Mouse (Mus musculus): ENCODE results near the gene Arvcf. TPM values are rescaled to one million over a fixed set of nuclear protein-coding genes. Genes with fewer than 3 reads are reported as not detected.

Gene Arvcf
- polyA plus RNA-seq, 1 experiment from 2014 or later: 85.2 TPM

GRCm38 (mm10) chr16:18341605-18342004 is 6.4 kb upstream of the Arvcf start:
- Histone ChIP-seq H3K27me3 (no peaks in the 10 kb centered on the region), H3K4me1 (replicated peaks) (peaks cover 58% of the 10 kb centered on the region), H3K36me3 (peaks cover 19% of the 10 kb centered on the region), H3K4me3 (no peak overlapping the region), H3K9me3 (no peaks in the 10 kb centered on the region), H3K9ac (no peak overlapping the region), H3K27ac (replicated peaks) (no peak overlapping the region), H3K4me2 (no peak overlapping the region)
- WGBS: 92% methylated on average over 8 of the region's 8 CpGs
- ATAC-seq (ENCODE audit: low read depth): no peak

DNA sequence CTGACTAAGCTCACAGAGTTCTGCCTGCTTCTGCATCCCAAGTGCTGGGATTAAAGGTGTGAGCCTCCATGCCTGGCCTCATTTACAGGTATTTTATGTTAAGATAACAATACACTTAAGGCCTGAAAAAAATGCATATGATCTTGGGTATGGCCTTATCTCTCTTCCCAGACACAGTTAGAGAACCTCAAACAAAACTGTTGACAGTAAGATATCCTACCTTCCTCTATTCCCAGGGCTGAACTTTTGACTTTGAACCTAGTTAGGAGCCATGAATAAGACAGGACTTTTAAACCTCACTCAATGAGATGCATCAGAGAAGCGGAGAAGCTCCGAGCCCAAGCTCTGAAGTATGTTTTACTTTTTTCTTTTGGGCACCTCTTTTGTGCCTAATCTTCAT is 5.9 kb upstream of the Arvcf start:
- no peak for ATAC-seq (ENCODE audit: low read depth)
- 88% methylated on average over 2 of the region's 2 CpGs for WGBS

GRCm38 (mm10) chr16:18342650-18343570 is 5.1 kb upstream of the Arvcf start:
- Histone ChIP-seq H3K27ac (replicated peaks) (peak overlapping the region; percentile 52), H3K4me3 (peak overlapping the region; percentile 64), H3K9ac (peak overlapping the region; percentile 75), H3K9me3 (no peaks in the 10 kb centered on the region), H3K27me3 (no peaks in the 10 kb centered on the region), H3K4me2 (peak overlapping the region; percentile 76), H3K36me3 (peaks cover 7% of the 10 kb centered on the region), H3K4me1 (replicated peaks) (peaks cover 68% of the 10 kb centered on the region)
- no peak; the same call in 1 of the 2 replicates for ATAC-seq (ENCODE audit: low read depth)
- 41% methylated on average over 9 of the region's 9 CpGs for WGBS

More for the DNA sequence above, 5.9 kb upstream of the Arvcf start:
- H3K27me3 ChIP-seq: no peaks in the 10 kb centered on the region
- no peak overlapping the region for H3K4me3 ChIP-seq
- no peak overlapping the region for H3K9ac ChIP-seq
- peaks cover 61% of the 10 kb centered on the region for H3K4me1 ChIP-seq (replicated peaks)
- no peak overlapping the region for H3K27ac ChIP-seq (replicated peaks)
- no peaks in the 10 kb centered on the region for H3K9me3 ChIP-seq
- H3K4me2 ChIP-seq: peak overlapping the region; percentile 76
- H3K36me3 ChIP-seq: peaks cover 15% of the 10 kb centered on the region

- H3K27me3 ChIP-seq: no peaks in the 10 kb centered on the region
- H3K9me3 ChIP-seq: no peaks in the 10 kb centered on the region
- no peaks in the 10 kb centered on the region for H3K36me3 ChIP-seq
- H3K4me3 ChIP-seq: peak overlapping the region; percentile 64
- peak overlapping the region; percentile 86 for H3K27ac ChIP-seq (replicated peaks)
- peak overlapping the region; percentile 75 for H3K9ac ChIP-seq
- peak; percentile 90 for ATAC-seq (ENCODE audit: low read depth)
- H3K4me1 ChIP-seq (replicated peaks): peaks cover 69% of the 10 kb centered on the region
- peak overlapping the region; percentile 76 for H3K4me2 ChIP-seq
- under 1% methylated on average over 38 of the region's 38 CpGs for WGBS
These were observed 4.2 kb upstream of the Arvcf start for GRCm38 (mm10) chr16:18343778-18344177.

- Histone ChIP-seq H3K27ac (replicated peaks) (no peak overlapping the region; the same call in 1 of the 2 replicates), H3K9ac (no peak overlapping the region), H3K4me2 (no peak overlapping the region), H3K9me3 (no peaks in the 10 kb centered on the region), H3K36me3 (no peaks in the 10 kb centered on the region), H3K4me1 (replicated peaks) (peaks cover 75% of the 10 kb centered on the region), H3K4me3 (no peak overlapping the region), H3K27me3 (no peaks in the 10 kb centered on the region)
- peak; percentile 4; the same call in 1 of the 2 replicates for ATAC-seq (ENCODE audit: low read depth)
- WGBS: 6% methylated on average over 3 of the region's 3 CpGs
These were observed 2.7 kb upstream of the Arvcf start for GRCm38 (mm10) chr16:18345243-18345642.

DNA sequence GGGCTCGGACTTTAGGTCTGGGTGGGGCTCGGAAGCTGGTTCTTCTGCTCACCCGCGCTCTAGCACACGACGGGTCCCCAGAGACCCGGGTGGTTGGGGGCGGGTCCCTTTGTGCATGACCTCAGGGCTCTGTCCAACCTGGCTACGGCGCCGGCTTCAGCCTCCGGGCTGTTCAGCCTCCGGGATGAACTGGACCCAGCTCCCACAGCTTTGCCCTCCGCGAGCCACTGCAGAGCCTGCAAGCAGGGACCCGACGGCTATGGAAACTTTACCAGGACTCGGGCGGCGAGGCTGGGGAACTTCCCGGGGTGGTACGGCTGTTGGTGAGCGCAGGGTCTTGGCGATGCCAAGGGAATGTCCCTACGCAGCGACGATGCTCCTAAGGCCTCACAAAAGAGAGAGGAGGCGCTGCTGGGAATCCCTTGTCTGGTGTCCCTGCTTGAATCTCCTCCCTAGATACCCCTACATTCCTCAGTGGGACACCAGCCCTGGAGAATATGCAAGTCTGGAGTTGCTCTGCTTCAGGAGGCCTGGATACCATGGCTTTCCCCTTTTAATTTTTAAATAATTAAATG is 706 bp downstream of the Arvcf start:
- Histone ChIP-seq H3K4me3 (peak overlapping the region; percentile 85), H3K9ac (peak overlapping the region; percentile 93), H3K27ac (replicated peaks) (peak overlapping the region; percentile 75; the same call in 1 of the 2 replicates), H3K27me3 (no peaks in the 10 kb centered on the region), H3K9me3 (no peaks in the 10 kb centered on the region), H3K36me3 (0 out of 2 replicates have a peak, but pooled peaks cover 9% of the 10 kb centered on the region), H3K4me2 (peak overlapping the region; percentile 59), H3K4me1 (replicated peaks) (peaks cover 67% of the 10 kb centered on the region)
- ATAC-seq (ENCODE audit: low read depth): peak; percentile 13; the same call in 1 of the 2 replicates
- under 1% methylated on average over 28 of the region's 28 CpGs for WGBS

- H3K27ac ChIP-seq (replicated peaks): no peak overlapping the region
- no peaks in the 10 kb centered on the region for H3K9me3 ChIP-seq
- no peaks in the 10 kb centered on the region for H3K27me3 ChIP-seq
- 76% methylated on average over 12 of the region's 12 CpGs for WGBS
- peak overlapping the region; percentile 59 for H3K4me2 ChIP-seq
- peaks cover 58% of the 10 kb centered on the region for H3K4me1 ChIP-seq (replicated peaks)
- H3K9ac ChIP-seq: peak overlapping the region; percentile 93; the same call in 1 of the 2 replicates
- peak overlapping the region; percentile 85 for H3K4me3 ChIP-seq
- no peak for ATAC-seq (ENCODE audit: low read depth)
- H3K36me3 ChIP-seq: peaks cover 16% of the 10 kb centered on the region; the same call in 1 of the 2 replicates
These were observed 1.9 kb downstream of the Arvcf start for GRCm38 (mm10) chr16:18349761-18350325.

DNA sequence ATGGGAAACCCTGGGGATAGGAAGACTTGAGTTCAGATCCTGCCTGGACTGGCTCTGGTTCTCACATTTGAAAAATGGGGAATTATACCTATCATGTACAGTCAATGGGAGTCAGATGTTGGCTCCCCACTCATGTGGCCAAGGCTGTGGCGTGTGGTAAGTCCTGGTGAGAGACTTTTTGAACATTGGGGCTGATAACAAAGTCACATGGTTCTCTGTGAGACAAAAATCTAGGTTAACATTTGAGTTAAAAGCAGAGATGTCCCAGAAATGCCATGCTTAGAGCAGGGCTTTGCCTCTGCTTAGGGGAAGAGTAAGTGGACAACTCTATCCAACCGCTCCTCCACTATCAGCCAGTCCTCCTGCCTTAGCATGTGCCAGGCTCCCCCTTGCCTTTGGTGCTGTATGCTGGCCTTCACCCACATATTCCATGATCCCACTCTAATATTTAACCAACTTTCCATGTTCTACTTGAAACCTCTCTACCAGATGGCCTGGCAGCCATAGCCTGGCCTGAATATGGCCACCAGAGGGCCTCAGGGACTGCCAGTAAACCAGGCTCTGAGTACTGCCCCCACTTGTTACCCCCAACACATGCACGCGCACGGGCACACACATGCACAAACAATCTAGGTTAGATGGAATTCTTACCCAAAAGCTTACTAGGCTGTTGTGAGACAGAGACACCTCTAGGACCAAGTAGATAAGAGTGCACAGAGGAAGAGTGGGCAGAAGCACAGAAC is 3.5 kb downstream of the Arvcf start:
- Histone ChIP-seq H3K4me1 (replicated peaks) (peaks cover 49% of the 10 kb centered on the region), H3K4me3 (no peak overlapping the region), H3K36me3 (peaks cover 16% of the 10 kb centered on the region; the same call in 1 of the 2 replicates), H3K4me2 (no peak overlapping the region), H3K27me3 (no peaks in the 10 kb centered on the region), H3K27ac (replicated peaks) (no peak overlapping the region), H3K9ac (no peak overlapping the region), H3K9me3 (no peaks in the 10 kb centered on the region)
- no peak for ATAC-seq (ENCODE audit: low read depth)
- 57% methylated on average over 5 of the region's 5 CpGs for WGBS

DNA sequence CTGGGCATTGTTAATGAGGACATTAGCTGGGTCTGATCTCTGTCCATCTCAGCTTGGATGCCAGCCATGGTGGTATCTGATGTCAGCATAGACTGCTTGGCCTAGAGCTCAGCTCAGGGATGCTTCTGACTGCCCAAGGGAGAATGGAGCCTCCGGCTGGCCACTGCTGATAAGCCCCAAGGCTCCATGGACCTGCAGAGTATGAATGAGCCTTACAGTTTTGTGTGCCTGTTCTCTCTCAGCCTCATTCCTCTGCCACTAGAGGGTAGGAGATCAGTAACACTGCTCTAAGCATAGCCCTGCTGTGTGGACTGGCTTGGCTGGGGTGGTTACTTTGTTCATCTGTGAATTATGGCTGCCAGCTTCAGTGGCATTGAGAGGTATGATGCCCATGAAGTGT is 5.1 kb downstream of the Arvcf start:
- Histone ChIP-seq H3K27me3 (no peaks in the 10 kb centered on the region), H3K27ac (replicated peaks) (no peak overlapping the region), H3K9ac (no peak overlapping the region), H3K9me3 (no peaks in the 10 kb centered on the region), H3K4me1 (replicated peaks) (peaks cover 38% of the 10 kb centered on the region), H3K36me3 (peaks cover 16% of the 10 kb centered on the region; the same call in 1 of the 2 replicates), H3K4me3 (no peak overlapping the region), H3K4me2 (no peak overlapping the region)
- WGBS: 81% methylated on average over 1 of the region's 1 CpGs
- ATAC-seq (ENCODE audit: low read depth): no peak

DNA sequence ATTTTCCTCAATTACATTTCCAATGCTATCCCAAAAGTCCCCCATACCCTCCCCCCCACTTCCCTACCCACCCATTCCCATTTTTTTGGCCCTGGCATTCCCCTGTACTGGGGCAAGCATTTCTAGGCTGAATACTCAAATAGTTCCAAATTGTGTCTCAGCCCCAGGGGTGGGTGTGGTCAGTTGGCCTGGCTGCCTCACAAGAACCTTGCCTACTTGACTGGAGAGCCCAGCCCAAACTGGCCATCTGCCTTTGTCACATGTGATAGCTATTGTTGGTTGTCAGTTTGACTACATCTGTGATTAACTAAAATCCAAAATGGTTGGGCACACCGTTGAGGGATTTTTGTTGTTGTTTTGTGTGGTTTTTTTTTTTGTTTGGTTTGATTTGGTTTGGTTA is 9.0 kb downstream of the Arvcf start:
- Histone ChIP-seq H3K4me1 (replicated peaks) (peaks cover 22% of the 10 kb centered on the region; the same call in 1 of the 2 replicates), H3K27me3 (no peaks in the 10 kb centered on the region), H3K4me3 (no peak overlapping the region), H3K36me3 (peaks cover 16% of the 10 kb centered on the region; the same call in 1 of the 2 replicates), H3K27ac (replicated peaks) (no peak overlapping the region), H3K9me3 (no peaks in the 10 kb centered on the region), H3K9ac (no peak overlapping the region), H3K4me2 (no peak overlapping the region)
- WGBS: 80% methylated on average over 1 of the region's 1 CpGs
- ATAC-seq (ENCODE audit: low read depth): no peak

DNA sequence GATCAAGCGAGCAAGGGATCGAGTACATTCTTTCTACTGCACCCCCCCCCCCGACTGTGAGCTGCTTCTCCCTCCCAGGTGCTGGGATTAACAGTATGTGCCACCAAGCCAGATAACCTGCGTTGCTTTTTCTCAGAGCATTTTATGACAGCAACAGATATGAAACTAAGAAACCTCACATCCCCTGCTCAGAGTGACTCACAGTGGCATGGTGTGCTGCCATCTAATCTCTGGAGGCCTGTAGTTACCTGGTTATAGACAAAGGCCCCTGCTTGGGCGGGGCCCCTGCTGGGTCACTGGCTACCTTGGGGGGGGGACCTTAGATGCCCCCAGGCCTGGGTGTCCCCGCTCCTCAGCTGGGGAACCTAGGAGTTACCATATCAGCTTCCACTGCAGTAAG is 10.0 kb downstream of the Arvcf start:
- no peak overlapping the region for H3K4me3 ChIP-seq
- no peak overlapping the region for H3K27ac ChIP-seq (replicated peaks)
- H3K4me1 ChIP-seq (replicated peaks): peaks cover 17% of the 10 kb centered on the region; the same call in 1 of the 2 replicates
- H3K27me3 ChIP-seq: no peaks in the 10 kb centered on the region
- no peak overlapping the region for H3K4me2 ChIP-seq
- H3K9me3 ChIP-seq: no peaks in the 10 kb centered on the region
- WGBS: 97% methylated on average over 6 of the region's 6 CpGs
- H3K9ac ChIP-seq: no peak overlapping the region
- H3K36me3 ChIP-seq: peaks cover 15% of the 10 kb centered on the region; the same call in 1 of the 2 replicates
- ATAC-seq (ENCODE audit: low read depth): no peak
